Mouse (Mus musculus): ENCODE data around the gene Slc4a1ap.

GRCm38 (mm10) chr5:31601162-31601722, 74.4 kb downstream of the Slc4a1ap start:
- no peak for TF ChIP-seq CTCF (IDR thresholded peaks at IDR 0.05 in 2 of 3, conservative IDR thresholded peaks at IDR 0.05 in 1 of 3; ENCODE audit: control insufficient read depth in 1 of 3, insufficient read depth in 1 of 3, low read depth in 2 of 3, low read length in 3 of 3, poor library complexity in 1 of 3, severe bottlenecking in 1 of 3)
- TF ChIP-seq POLR2A (IDR thresholded peaks at IDR 0.05; ENCODE audit: control insufficient read depth in 1 of 2, insufficient read depth in 1 of 2, low read depth in 1 of 2, low read length in 2 of 2, poor library complexity in 1 of 2) = no peak
- TF ChIP-seq ZNF384 (IDR thresholded peaks at IDR 0.05; ENCODE audit: low read depth, low read length) = no peak
- TF ChIP-seq NRF1 (IDR thresholded peaks at IDR 0.05; ENCODE audit: insufficient read depth, low read depth, low read length, poor library complexity, severe bottlenecking) = no peak
- peak; percentile 36; the same call in 1 of the 2 replicates for TF ChIP-seq MYC (IDR thresholded peaks at IDR 0.05; ENCODE audit: low read depth, low read length)
- TF ChIP-seq USF2 (IDR thresholded peaks at IDR 0.05; ENCODE audit: borderline replicate concordance in 1 of 2, insufficient read depth in 1 of 2, low read depth in 1 of 2, low read length in 2 of 2) = no peak
- TF ChIP-seq MAFK (IDR thresholded peaks at IDR 0.05; ENCODE audit: borderline replicate concordance, low read depth, low read length) = no peak
- TF ChIP-seq ZMIZ1 (IDR thresholded peaks at IDR 0.05; ENCODE audit: low read depth, low read length) = no peak
- peak; percentile 56 for TF ChIP-seq SIN3A (IDR thresholded peaks at IDR 0.05; ENCODE audit: low read length)
- TF ChIP-seq SMC3 (IDR thresholded peaks at IDR 0.05; ENCODE audit: low read depth, low read length) = no peak
- no peak for TF ChIP-seq KAT2A (conservative IDR thresholded peaks at IDR 0.05; ENCODE audit: low read depth, low read length)
